Mouse (Mus musculus) gastrocnemius, postnatal 36 days (tissue): Measurements from ENCODE around the gene Runx3. TPM values are rescaled to one million over a fixed set of nuclear protein-coding genes. Genes with fewer than 3 reads are reported as not detected.

ENCODE experiments used
- DNase-seq, 2 experiments: peaks; one replicate each; pipeline ENCODE4 v3.0.0; 2022
- intact Hi-C: fragments of 180-260 bp; cut with DNase I; formaldehyde crosslinking; loops from one replicate; pipeline ENCODE4 v1.15.1; 2025
- total RNA-seq, 2 experiments: library from RNA; stranded (reverse); gene quantifications; 2 replicates each; pipeline ENCODE4 v1.2.3; 2021

Gene Runx3
- total RNA-seq, 2 experiments from 2014 or later: 0.12 to 0.23 TPM

- intact Hi-C loops: no loop called here
- no peak for DNase-seq
These were observed 11.8 kb upstream of the Runx3 start for GRCm38 (mm10) chr4:135108666-135109065.

- no peak for DNase-seq
These were observed 6.8 kb upstream of the Runx3 start for GRCm38 (mm10) chr4:135113656-135114055.

GRCm38 (mm10) chr4:135114301-135114700 lies 6.2 kb upstream of the Runx3 start:
- intact Hi-C loops: no loop called here
- no peak for DNase-seq

More at GRCm38 (mm10) chr4:135113656-135114055, 6.8 kb upstream of the Runx3 start:
- intact Hi-C loops: no loop called here

GRCm38 (mm10) chr4:135115426-135116170 lies 4.9 kb upstream of the Runx3 start:
- intact Hi-C loops: no loop called here
- no peak for DNase-seq

DNA sequence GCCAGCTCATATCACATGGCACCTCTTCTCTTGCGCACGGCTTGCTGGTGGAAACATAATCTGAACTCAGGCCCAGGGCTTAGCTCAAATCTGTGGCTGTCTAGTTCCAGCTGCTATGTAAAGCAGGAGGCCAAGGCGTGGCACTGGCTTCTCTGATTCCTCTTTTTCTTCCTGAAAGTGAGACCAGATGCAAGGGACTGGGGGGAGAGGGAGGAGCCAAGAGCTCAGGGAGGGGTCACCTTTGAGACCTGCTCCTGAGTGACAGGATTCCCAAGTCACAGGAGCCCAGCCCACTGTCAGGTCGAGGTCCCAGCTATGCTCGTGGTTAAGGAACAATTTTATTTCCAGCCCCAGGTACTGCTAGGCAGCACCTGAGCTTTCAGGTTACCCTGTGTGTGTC lies 4.1 kb upstream of the Runx3 start:
- DNase-seq: no peak
- intact Hi-C loops: no loop called here

DNA sequence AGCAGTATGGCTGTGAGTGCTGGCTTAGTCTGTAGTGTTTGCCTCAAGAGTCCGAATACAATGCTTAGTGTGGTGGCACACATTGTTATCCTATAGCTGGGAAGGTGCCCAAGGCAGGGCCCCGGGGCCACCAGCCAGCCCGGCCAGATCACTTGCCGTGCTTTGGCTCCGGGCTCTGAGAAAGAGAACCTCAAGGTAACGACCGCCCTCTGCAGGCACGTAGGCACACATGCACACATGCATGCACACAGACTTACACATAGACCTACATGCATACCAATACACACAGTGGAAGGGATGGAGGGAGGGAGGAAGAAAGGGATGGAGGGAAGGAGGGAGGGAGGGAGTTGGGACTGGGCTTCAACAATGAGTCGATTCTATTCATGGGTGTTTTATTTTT lies 2.6 kb upstream of the Runx3 start:
- intact Hi-C loops: no loop called here

GRCm38 (mm10) chr4:135118855-135119474 lies 1.5 kb upstream of the Runx3 start:
- DNase-seq: no peak
- intact Hi-C loops: no loop called here

More for the DNA sequence above, 2.6 kb upstream of the Runx3 start:
- no peak for DNase-seq

DNA sequence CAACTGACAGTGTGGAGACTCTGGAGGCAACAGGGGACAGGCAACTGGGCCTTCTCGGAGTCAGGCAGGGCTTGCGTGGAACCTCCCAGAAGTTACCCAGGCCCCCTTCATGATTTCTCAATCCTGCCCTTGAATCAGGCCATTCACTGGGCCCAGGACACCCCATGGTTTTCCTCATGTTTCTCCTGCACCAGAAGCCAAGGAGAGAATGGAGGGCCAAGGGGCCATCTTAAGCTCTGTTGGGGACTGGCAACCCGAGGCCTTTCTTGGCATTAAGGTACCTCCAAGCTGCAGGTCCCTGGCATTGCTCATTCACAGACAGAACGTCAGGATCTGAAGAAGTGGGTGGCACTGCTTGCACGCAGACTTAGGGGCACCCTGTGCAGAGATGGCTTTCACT lies 3.3 kb downstream of the Runx3 start:
- no peak for DNase-seq
- intact Hi-C loops: no loop called here

- intact Hi-C loops: no loop called here
- no peak for DNase-seq
These were observed 4.3 kb downstream of the Runx3 start for GRCm38 (mm10) chr4:135124732-135125131.

DNA sequence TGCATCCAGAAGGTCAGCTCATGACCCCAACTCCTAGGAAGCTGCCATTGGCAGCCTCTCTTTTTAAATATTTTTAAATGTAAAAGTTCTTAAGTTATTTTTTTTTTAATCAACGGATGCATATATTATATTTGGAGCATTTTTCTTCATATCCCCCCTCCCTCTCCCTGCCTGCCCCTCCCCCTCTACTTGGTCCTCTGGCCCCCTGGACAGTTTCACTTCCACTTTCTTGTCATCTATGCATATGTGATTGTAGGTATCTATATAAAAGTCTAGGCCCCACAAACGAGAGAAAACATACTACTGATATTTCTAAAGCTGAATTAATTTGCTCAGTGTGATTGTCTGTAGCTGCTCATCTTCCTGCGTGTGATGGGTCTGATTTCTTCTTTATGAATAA lies 4.7 kb downstream of the Runx3 start:
- intact Hi-C loops: no loop called here
- DNase-seq: no peak

GRCm38 (mm10) chr4:135126385-135126784 lies 5.9 kb downstream of the Runx3 start:
- no peak for DNase-seq

DNA sequence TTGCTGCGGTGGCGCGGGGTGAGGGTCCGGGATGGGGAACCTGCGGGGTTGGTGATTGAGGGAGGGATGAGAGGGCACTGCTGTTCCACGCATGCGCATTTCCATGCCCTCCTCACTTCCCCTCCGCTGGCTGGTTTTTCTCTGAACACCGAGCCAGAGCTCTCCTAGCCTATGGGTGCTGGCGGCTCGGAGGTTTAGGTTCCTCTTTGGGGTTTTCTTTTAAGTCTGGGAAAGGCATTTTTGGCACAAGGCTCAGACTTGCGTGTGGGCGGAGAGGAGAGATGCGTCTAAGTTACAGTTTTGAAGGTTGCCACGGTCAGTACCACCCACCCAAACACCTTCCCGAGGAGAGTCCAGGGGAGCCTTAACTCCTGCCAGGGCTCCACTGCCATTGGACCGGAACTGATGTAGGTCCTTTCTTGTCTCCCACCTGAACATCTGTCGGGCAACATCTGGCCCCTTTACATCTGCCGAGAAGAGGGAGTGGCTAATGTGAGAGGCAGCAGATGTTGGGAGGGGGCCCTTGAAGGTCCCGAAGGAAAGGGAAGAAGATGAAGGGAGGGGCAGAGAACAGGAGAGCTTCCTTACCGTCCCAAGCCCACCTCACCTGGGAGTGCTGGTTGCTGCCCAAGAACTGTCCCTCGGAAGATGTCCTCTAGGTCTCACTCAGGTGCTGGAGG lies 8.5 kb downstream of the Runx3 start:
- intact Hi-C loops: loop anchor here (1.0 kb wide), 1 partner anchor 22 kb away; no protein-coding TSS in a partner anchor
- no peak for DNase-seq

More at GRCm38 (mm10) chr4:135126385-135126784, 5.9 kb downstream of the Runx3 start:
- intact Hi-C loops: no loop called here

GRCm38 (mm10) chr4:135130156-135130555 lies 9.7 kb downstream of the Runx3 start:
- intact Hi-C loops: no loop called here
- no peak for DNase-seq

- intact Hi-C loops: no loop called here
- DNase-seq: no peak
These were observed 10.7 kb downstream of the Runx3 start for GRCm38 (mm10) chr4:135131145-135131544.

DNA sequence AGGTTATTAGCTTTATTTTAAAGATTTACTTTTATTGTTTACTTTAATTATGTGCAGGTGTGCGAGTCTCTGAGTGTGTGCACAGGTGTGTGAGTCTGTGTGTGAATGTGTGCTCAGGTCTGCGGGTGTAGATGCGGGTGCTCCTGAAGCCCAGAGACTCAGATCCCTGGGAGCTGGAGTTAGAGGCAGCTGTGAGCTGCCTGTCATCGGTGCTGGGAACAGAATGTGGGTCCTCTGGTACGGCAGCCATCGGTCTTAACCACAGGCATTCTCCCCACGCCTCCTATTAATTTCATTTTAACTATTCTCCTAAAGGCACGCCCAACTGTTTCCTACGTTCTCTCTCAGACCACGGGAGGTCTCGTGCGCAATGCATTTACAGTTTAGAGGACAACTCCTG lies 12.3 kb downstream of the Runx3 start:
- intact Hi-C loops: no loop called here
- DNase-seq: no peak

DNA sequence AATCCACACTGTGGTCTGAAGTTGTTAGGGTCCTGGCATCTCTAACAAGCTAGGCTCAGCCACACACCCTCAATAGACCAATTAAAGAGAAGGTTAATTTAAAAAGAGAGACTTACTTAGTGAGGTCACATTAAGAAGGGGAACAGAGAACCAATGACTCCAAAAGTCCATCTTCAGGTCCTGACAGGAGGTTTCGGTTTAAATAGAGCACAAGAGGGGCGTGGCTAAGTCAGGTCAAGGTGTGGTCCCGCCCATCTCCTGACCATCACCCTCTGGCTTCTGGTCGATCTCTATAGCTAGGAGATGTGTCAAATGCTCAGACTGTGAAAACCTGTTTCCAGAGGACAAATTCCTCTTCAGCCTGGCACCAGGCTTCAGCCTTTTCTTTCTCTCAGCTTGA lies 13.3 kb downstream of the Runx3 start:
- intact Hi-C loops: no loop called here

GRCm38 (mm10) chr4:135135331-135135730 lies 14.9 kb downstream of the Runx3 start:
- DNase-seq: no peak
- intact Hi-C loops: no loop called here

More for the DNA sequence above, 13.3 kb downstream of the Runx3 start:
- no peak for DNase-seq

DNA sequence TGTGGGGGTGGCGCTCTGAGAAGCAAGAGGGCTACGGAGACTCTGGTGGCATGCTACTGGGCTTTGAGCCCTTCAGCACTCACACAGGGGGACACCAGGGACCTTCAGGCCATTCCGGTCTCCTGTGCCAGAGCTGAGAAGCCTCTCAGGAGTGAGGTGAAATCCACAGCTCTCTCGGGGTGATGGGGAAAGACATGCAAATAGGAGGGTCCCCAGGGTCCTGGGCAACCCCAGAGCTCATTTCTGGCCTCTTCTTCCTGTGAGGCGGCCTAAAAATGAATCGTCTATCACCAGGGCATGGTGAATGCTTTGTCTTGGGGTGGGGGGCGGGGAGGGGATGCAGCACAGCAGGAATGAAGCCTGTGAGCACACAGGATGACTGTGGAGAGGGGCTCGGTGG lies 15.8 kb downstream of the Runx3 start:
- intact Hi-C loops: no loop called here
- DNase-seq: no peak

- intact Hi-C loops: no loop called here
- no peak for DNase-seq
These were observed 16.2 kb downstream of the Runx3 start for GRCm38 (mm10) chr4:135136612-135137011.

- intact Hi-C loops: no loop called here
- no peak for DNase-seq
These were observed 20.4 kb downstream of the Runx3 start for GRCm38 (mm10) chr4:135140647-135141515.

DNA sequence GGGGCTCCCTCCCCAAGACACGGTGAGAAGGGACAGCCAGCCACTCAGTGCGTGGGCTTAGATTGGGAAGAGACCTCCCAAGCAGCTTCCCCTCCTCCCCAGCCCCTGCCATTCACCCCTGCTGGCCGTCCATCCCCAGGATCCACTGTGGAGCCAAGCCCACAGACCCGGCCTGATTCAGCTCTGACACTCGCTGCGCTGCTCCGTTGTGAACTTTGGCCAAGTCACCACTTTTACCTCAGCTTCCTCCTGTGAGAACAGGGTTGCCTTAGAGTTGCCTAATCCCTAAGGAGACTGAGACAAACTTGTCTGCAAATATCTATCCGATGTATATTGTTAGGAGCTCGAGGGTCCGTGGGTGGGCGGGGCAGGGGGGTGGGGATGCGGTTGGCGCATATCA lies 21.3 kb downstream of the Runx3 start:
- no peak for DNase-seq
- intact Hi-C loops: no loop called here
